Mouse (Mus musculus): ENCODE results near the gene Tom1l2. TPM values are rescaled to one million over a fixed set of nuclear protein-coding genes. Genes with fewer than 3 reads are reported as not detected.

Tom1l2 gene
- polyA plus RNA-seq, 1 experiment from 2014 or later, result 21.2 TPM

- no peak for DNase-seq (ENCODE audit: low spot score)
- Histone ChIP-seq H3K27ac (ENCODE audit: low read depth, low read length) (no peak overlapping the region), H3K36me3 (ENCODE audit: control insufficient read depth, insufficient read depth, low read length) (no peaks in the 10 kb centered on the region; the same call in 1 of the 2 replicates), H3K4me3 (ENCODE audit: low read depth, low read length) (no peak overlapping the region), H3K4me1 (ENCODE audit: control insufficient read depth, insufficient read depth, low read length) (peaks cover 3% of the 10 kb centered on the region; the same call in 1 of the 2 replicates), H3K4me2 (ENCODE audit: low read depth) (no peak overlapping the region), H3K9me3 (ENCODE audit: control insufficient read depth, low read length) (no peaks in the 10 kb centered on the region), H3K27me3 (ENCODE audit: control insufficient read depth, insufficient read depth, low read length) (no peaks in the 10 kb centered on the region), H3K9ac (ENCODE audit: low read length) (no peak overlapping the region)
- no peak for ATAC-seq (ENCODE audit: insufficient read depth, low FRiP score, low TSS enrichment)
- 62% methylated on average over 3 of the region's 3 CpGs for WGBS
Observed at GRCm38 (mm10) chr11:60231326-60231725, 121.4 kb downstream of the Tom1l2 start.

- Histone ChIP-seq H3K4me3 (ENCODE audit: low read depth, low read length) (no peak overlapping the region), H3K9me3 (ENCODE audit: control insufficient read depth, low read length) (no peaks in the 10 kb centered on the region), H3K27me3 (ENCODE audit: control insufficient read depth, insufficient read depth, low read length) (no peaks in the 10 kb centered on the region), H3K4me2 (ENCODE audit: low read depth) (no peak overlapping the region), H3K27ac (ENCODE audit: low read depth, low read length) (no peak overlapping the region), H3K4me1 (ENCODE audit: control insufficient read depth, insufficient read depth, low read length) (peaks cover 3% of the 10 kb centered on the region; the same call in 1 of the 2 replicates), H3K9ac (ENCODE audit: low read length) (no peak overlapping the region), H3K36me3 (ENCODE audit: control insufficient read depth, insufficient read depth, low read length) (no peaks in the 10 kb centered on the region; the same call in 1 of the 2 replicates)
- no peak for ATAC-seq (ENCODE audit: insufficient read depth, low FRiP score, low TSS enrichment)
- no peak for DNase-seq (ENCODE audit: low spot score)
- 84% methylated on average over 7 of the region's 7 CpGs for WGBS
Observed at GRCm38 (mm10) chr11:60230512-60230911, 122.2 kb downstream of the Tom1l2 start.

- ATAC-seq (ENCODE audit: insufficient read depth, low FRiP score, low TSS enrichment) (no peak), DNase-seq (ENCODE audit: low spot score) (no peak)
- H3K9me3 ChIP-seq (ENCODE audit: control insufficient read depth, low read length), result no peaks in the 10 kb centered on the region
- no peak overlapping the region for H3K9ac ChIP-seq (ENCODE audit: low read length)
- H3K27me3 ChIP-seq (ENCODE audit: control insufficient read depth, insufficient read depth, low read length), result no peaks in the 10 kb centered on the region
- H3K4me1 ChIP-seq (ENCODE audit: control insufficient read depth, insufficient read depth, low read length), result peaks cover 3% of the 10 kb centered on the region; the same call in 1 of the 2 replicates
- H3K4me3 ChIP-seq (ENCODE audit: low read depth, low read length), result no peak overlapping the region
- H3K27ac ChIP-seq (ENCODE audit: low read depth, low read length), result no peak overlapping the region
- no peaks in the 10 kb centered on the region; the same call in 1 of the 2 replicates for H3K36me3 ChIP-seq (ENCODE audit: control insufficient read depth, insufficient read depth, low read length)
- no peak overlapping the region for H3K4me2 ChIP-seq (ENCODE audit: low read depth)
- WGBS, result 76% methylated on average over 13 of the region's 13 CpGs
Observed at GRCm38 (mm10) chr11:60229821-60230220, 122.9 kb downstream of the Tom1l2 start.

- Histone ChIP-seq H3K9me3 (ENCODE audit: control insufficient read depth, low read length) (no peaks in the 10 kb centered on the region), H3K4me1 (ENCODE audit: control insufficient read depth, insufficient read depth, low read length) (peaks cover 3% of the 10 kb centered on the region; the same call in 1 of the 2 replicates), H3K9ac (ENCODE audit: low read length) (no peak overlapping the region), H3K27me3 (ENCODE audit: control insufficient read depth, insufficient read depth, low read length) (no peaks in the 10 kb centered on the region), H3K4me3 (ENCODE audit: low read depth, low read length) (no peak overlapping the region), H3K36me3 (ENCODE audit: control insufficient read depth, insufficient read depth, low read length) (no peaks in the 10 kb centered on the region; the same call in 1 of the 2 replicates), H3K27ac (ENCODE audit: low read depth, low read length) (no peak overlapping the region), H3K4me2 (ENCODE audit: low read depth) (no peak overlapping the region)
- DNase-seq (ENCODE audit: low spot score), result no peak
- no peak for ATAC-seq (ENCODE audit: insufficient read depth, low FRiP score, low TSS enrichment)
- WGBS, result 69% methylated on average over 3 of the region's 3 CpGs
Observed at GRCm38 (mm10) chr11:60228525-60228924, 124.2 kb downstream of the Tom1l2 start.

- H3K4me1 ChIP-seq (ENCODE audit: control insufficient read depth, insufficient read depth, low read length), result peaks cover 4% of the 10 kb centered on the region
- H3K4me2 ChIP-seq (ENCODE audit: low read depth), result no peak overlapping the region
- no peak overlapping the region for H3K27ac ChIP-seq (ENCODE audit: low read depth, low read length)
- no peak for DNase-seq (ENCODE audit: low spot score)
- WGBS, result 57% methylated on average over 1 of the region's 1 CpGs
- no peaks in the 10 kb centered on the region for H3K9me3 ChIP-seq (ENCODE audit: control insufficient read depth, low read length)
- no peak for ATAC-seq (ENCODE audit: insufficient read depth, low FRiP score, low TSS enrichment)
- H3K27me3 ChIP-seq (ENCODE audit: control insufficient read depth, insufficient read depth, low read length), result no peaks in the 10 kb centered on the region
- H3K4me3 ChIP-seq (ENCODE audit: low read depth, low read length), result no peak overlapping the region
- no peaks in the 10 kb centered on the region; the same call in 1 of the 2 replicates for H3K36me3 ChIP-seq (ENCODE audit: control insufficient read depth, insufficient read depth, low read length)
- H3K9ac ChIP-seq (ENCODE audit: low read length), result no peak overlapping the region
Observed at GRCm38 (mm10) chr11:60225874-60226273, 126.8 kb downstream of the Tom1l2 start.

GRCm38 (mm10) chr11:60224676-60225075 is 128.0 kb downstream of the Tom1l2 start:
- Histone ChIP-seq H3K36me3 (ENCODE audit: control insufficient read depth, insufficient read depth, low read length) (no peaks in the 10 kb centered on the region; the same call in 1 of the 2 replicates), H3K4me3 (ENCODE audit: low read depth, low read length) (no peak overlapping the region), H3K27ac (ENCODE audit: low read depth, low read length) (no peak overlapping the region), H3K9ac (ENCODE audit: low read length) (no peak overlapping the region), H3K4me2 (ENCODE audit: low read depth) (no peak overlapping the region), H3K27me3 (ENCODE audit: control insufficient read depth, insufficient read depth, low read length) (no peaks in the 10 kb centered on the region), H3K9me3 (ENCODE audit: control insufficient read depth, low read length) (no peaks in the 10 kb centered on the region), H3K4me1 (ENCODE audit: control insufficient read depth, insufficient read depth, low read length) (peaks cover 5% of the 10 kb centered on the region)
- DNase-seq (ENCODE audit: low spot score) (no peak), ATAC-seq (ENCODE audit: insufficient read depth, low FRiP score, low TSS enrichment) (no peak)
- 62% methylated on average over 4 of the region's 4 CpGs for WGBS

GRCm38 (mm10) chr11:60222469-60223236 is 130.1 kb downstream of the Tom1l2 start, which contains the start of gene Srebf1:
Gene Srebf1 (minus strand): TSS chr11:60222581.
- no peaks in the 10 kb centered on the region for H3K27me3 ChIP-seq (ENCODE audit: control insufficient read depth, insufficient read depth, low read length)
- WGBS, result 6% methylated on average over 46 of the region's 46 CpGs
- H3K4me3 ChIP-seq (ENCODE audit: low read depth, low read length), result peak within 1 kb of the TSS; percentile 26
- peak within 1 kb of the TSS; percentile 54 for H3K4me2 ChIP-seq (ENCODE audit: low read depth)
- peak; percentile 76 for ATAC-seq (ENCODE audit: insufficient read depth, low FRiP score, low TSS enrichment)
- H3K4me1 ChIP-seq (ENCODE audit: control insufficient read depth, insufficient read depth, low read length), result peaks cover 9% of the 10 kb centered on the region
- no peaks in the 10 kb centered on the region for H3K36me3 ChIP-seq (ENCODE audit: control insufficient read depth, insufficient read depth, low read length)
- no peaks in the 10 kb centered on the region for H3K9me3 ChIP-seq (ENCODE audit: control insufficient read depth, low read length)
- H3K27ac ChIP-seq (ENCODE audit: low read depth, low read length), result peak within 1 kb of the TSS; percentile 70
- peak; percentile 84 for DNase-seq (ENCODE audit: low spot score)
- peak within 1 kb of the TSS; percentile 48 for H3K9ac ChIP-seq (ENCODE audit: low read length)

- peaks cover 9% of the 10 kb centered on the region for H3K4me1 ChIP-seq (ENCODE audit: control insufficient read depth, insufficient read depth, low read length)
- ATAC-seq (ENCODE audit: insufficient read depth, low FRiP score, low TSS enrichment), result no peak
Observed at GRCm38 (mm10) chr11:60222085-60222468, 130.6 kb downstream of the Tom1l2 start.

GRCm38 (mm10) chr11:60221425-60221824 is 131.3 kb downstream of the Tom1l2 start:
- Histone ChIP-seq H3K9ac (ENCODE audit: low read length) (no peak overlapping the region), H3K27me3 (ENCODE audit: control insufficient read depth, insufficient read depth, low read length) (no peaks in the 10 kb centered on the region), H3K36me3 (ENCODE audit: control insufficient read depth, insufficient read depth, low read length) (no peaks in the 10 kb centered on the region), H3K9me3 (ENCODE audit: control insufficient read depth, low read length) (no peaks in the 10 kb centered on the region), H3K4me1 (ENCODE audit: control insufficient read depth, insufficient read depth, low read length) (peaks cover 9% of the 10 kb centered on the region), H3K4me3 (ENCODE audit: low read depth, low read length) (no peak overlapping the region), H3K4me2 (ENCODE audit: low read depth) (no peak overlapping the region), H3K27ac (ENCODE audit: low read depth, low read length) (no peak overlapping the region)
- WGBS, result 88% methylated on average over 6 of the region's 6 CpGs
- DNase-seq (ENCODE audit: low spot score) (no peak), ATAC-seq (ENCODE audit: insufficient read depth, low FRiP score, low TSS enrichment) (no peak)

More at GRCm38 (mm10) chr11:60222085-60222468, 130.6 kb downstream of the Tom1l2 start:
- peak overlapping the region; percentile 54; the same call in 1 of the 2 replicates for H3K4me2 ChIP-seq (ENCODE audit: low read depth)
- 52% methylated on average over 3 of the region's 3 CpGs for WGBS
- no peaks in the 10 kb centered on the region for H3K36me3 ChIP-seq (ENCODE audit: control insufficient read depth, insufficient read depth, low read length)
- H3K27ac ChIP-seq (ENCODE audit: low read depth, low read length), result no peak overlapping the region
- no peak overlapping the region for H3K9ac ChIP-seq (ENCODE audit: low read length)
- H3K4me3 ChIP-seq (ENCODE audit: low read depth, low read length), result peak overlapping the region; percentile 26; the same call in 1 of the 2 replicates
- no peaks in the 10 kb centered on the region for H3K27me3 ChIP-seq (ENCODE audit: control insufficient read depth, insufficient read depth, low read length)
- no peaks in the 10 kb centered on the region for H3K9me3 ChIP-seq (ENCODE audit: control insufficient read depth, low read length)
- no peak for DNase-seq (ENCODE audit: low spot score)
